Mouse (Mus musculus) heart, adult 2 months (tissue): ENCODE measurements at regions not wholly inside any gene's neighbourhood (a gene's known extent, or its start where the extent isn't known, plus 50 kb on each side); places are given as distances from the start of the nearest gene placed in this dataset.

ENCODE experiments used
- CTCF ChIP-seq: fragments of 200-600 bp; IDR thresholded peaks from 2 replicates; pipeline ENCODE4 v1.8.1; 2022; ENCODE audit warnings: antibody characterized with exemption, mild to moderate bottlenecking, moderate library complexity
- EP300 ChIP-seq: fragments of 200-500 bp; IDR thresholded peaks from 2 replicates; pipeline ENCODE4 v1.6.1; 2011; ENCODE audit warnings: low read depth, low read length, control low read depth; ENCODE audit not compliant: insufficient read depth
- POLR2A ChIP-seq: fragments of 200-500 bp; IDR thresholded peaks from 2 replicates; pipeline ENCODE4 v1.6.1; 2011; ENCODE audit warnings: mild to moderate bottlenecking, low read depth, low read length, control low read depth; ENCODE audit not compliant: insufficient read depth

DNA sequence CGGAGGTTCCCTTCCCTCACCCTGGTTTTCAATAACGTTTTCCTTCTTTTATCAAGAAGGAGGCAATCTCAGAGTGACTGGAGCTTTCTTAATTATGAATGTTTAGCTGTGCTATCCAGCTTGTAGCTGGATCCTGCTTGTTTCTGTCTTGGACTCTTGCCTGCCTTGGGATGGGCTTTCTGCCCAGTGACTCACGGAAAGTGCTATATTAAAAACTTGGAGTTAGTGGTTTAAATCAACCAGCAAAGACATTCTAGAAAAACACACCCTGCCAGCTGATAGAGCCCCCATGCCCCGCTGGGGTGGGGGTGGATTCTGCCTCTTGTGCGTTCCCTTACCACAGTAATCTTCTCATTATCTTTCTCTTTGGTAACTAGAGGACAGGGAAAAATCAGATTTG is 184.2 kb downstream of the Bcl2l11 start:
- TF ChIP-seq CTCF (no peak), EP300 (no peak), POLR2A (no peak)
